ENCODE assay signal across 8 mouse cellular contexts in the genomic region with DNA sequence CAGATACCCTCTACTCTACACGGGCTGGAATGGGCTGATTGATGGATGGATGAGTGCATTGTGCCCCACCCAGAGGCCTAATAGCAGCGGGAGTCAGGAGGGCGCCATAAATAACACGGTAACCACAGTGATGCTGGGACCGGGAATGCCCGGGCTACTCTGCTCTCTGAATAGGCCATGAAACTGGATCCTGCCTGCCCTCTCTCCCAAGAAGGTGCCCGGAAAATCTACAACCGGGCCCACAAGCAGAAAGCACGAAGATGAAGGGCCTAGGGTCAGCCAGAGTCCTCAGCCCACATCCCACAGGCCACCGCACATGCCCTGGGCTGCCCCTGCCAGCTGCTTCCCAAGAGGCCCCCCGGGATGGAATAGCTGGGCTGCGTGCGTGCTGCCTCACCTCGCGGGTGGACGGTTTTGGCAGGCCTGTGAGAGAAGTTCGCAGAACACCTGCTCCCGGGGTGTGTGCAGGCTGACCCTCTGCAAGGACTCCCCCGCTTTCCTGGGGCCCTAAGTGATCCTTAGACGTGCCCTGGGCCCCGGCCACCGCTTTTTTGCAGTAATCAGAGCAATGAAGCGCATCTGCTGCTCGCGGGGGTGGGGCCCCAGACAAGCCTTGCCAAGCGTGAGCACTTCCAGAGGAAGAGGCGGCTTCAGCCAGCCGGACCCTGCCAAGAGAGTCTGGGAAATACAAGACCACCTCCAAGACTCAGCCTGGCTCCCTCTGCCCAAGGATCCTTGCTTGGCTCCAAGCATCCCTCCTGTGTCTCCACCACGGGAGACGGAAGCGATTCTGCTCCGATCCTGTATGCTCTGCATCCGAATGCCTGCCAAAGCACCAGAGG.
A peak's percentile ranks its signal among the peaks of the same experiment; 100 is the strongest.
DNase-seq lines count a peak whose midpoint lies in the region; ATAC-seq lines count a peak whose summit lies in the region.

No protein-coding gene starts in this region.

- H3K4me1 ChIP-seq in intestine, embryonic 16.5 days (ENCODE audit: control insufficient read depth, insufficient read depth, low read length) = peaks cover 9% of the 10 kb centered on the region
- peaks cover 8% of the 10 kb centered on the region; the same call in 1 of the 2 replicates for H3K4me1 ChIP-seq in stomach, embryonic 14.5 days (ENCODE audit: control insufficient read depth, insufficient read depth, low read length)

- peak; percentile 49 for DNase-seq in gastrocnemius, postnatal 14 days
- DNase-seq in gastrocnemius, adult 8-10 months (ENCODE audit: low spot score in 2 of 2) = no peak
- peak; percentile 11 for DNase-seq in urinary bladder, postnatal 14 days (ENCODE audit: low spot score)
- no peak for DNase-seq in urinary bladder, postnatal 36 days (ENCODE audit: low spot score in 2 of 2)
- no peak for DNase-seq in left cerebral cortex, adult 8-10 months (ENCODE audit: low spot score in 2 of 2)
- no peak for DNase-seq in cerebellum, adult 8-10 months

- no peak for ATAC-seq in intestine, embryonic 16.5 days
- no peak for ATAC-seq in stomach, embryonic 14.5 days (ENCODE audit: insufficient number of reproducible peaks, insufficient read depth, low FRiP score, low read depth)

- H3K9ac ChIP-seq in intestine, embryonic 16.5 days (ENCODE audit: low read depth, low read length) = peak overlapping the region; percentile 42
- H3K9ac ChIP-seq in stomach, embryonic 14.5 days (replicated peaks; ENCODE audit: low read depth, low read length) = no peak overlapping the region

- H3K9me3 ChIP-seq in intestine, embryonic 16.5 days (ENCODE audit: control insufficient read depth, low read length) = no peaks in the 10 kb centered on the region
- H3K9me3 ChIP-seq in stomach, embryonic 14.5 days (ENCODE audit: control insufficient read depth, low read depth, low read length) = 0 out of 2 replicates have a peak, but pooled peaks cover 3% of the 10 kb centered on the region

- peak overlapping the region; percentile 30; the same call in 1 of the 2 replicates for H3K4me2 ChIP-seq in intestine, embryonic 16.5 days (ENCODE audit: low read depth, low read length)
- peak overlapping the region; percentile 26 for H3K4me2 ChIP-seq in stomach, embryonic 14.5 days (replicated peaks; ENCODE audit: low read depth, low read length)

- intact Hi-C loops in gastrocnemius, postnatal 14 days (cut with DNase I; ENCODE audit: low total_unique reads) = no loop called here

- H3K4me3 ChIP-seq in intestine, embryonic 16.5 days (ENCODE audit: low read length) = no peak overlapping the region
- H3K4me3 ChIP-seq in stomach, embryonic 14.5 days (ENCODE audit: low read depth, low read length) = 0 out of 2 replicates have a peak overlapping the region, but pooled peaks have one; percentile 3

- WGBS in intestine, embryonic 16.5 days = 17% methylated on average over 33 of the region's 33 CpGs
- 15% methylated on average over 33 of the region's 33 CpGs for WGBS in stomach, embryonic 14.5 days

- no peak overlapping the region for H3K27ac ChIP-seq in intestine, embryonic 16.5 days (ENCODE audit: low read length)
- H3K27ac ChIP-seq in stomach, embryonic 14.5 days (ENCODE audit: low read length) = no peak overlapping the region

- peaks cover 7% of the 10 kb centered on the region for H3K27me3 ChIP-seq in intestine, embryonic 16.5 days (replicated peaks; ENCODE audit: control insufficient read depth, insufficient read depth, low read length)
- H3K27me3 ChIP-seq in stomach, embryonic 14.5 days (ENCODE audit: control insufficient read depth, insufficient read depth, low read length) = no peaks in the 10 kb centered on the region

- no peaks in the 10 kb centered on the region for H3K36me3 ChIP-seq in intestine, embryonic 16.5 days (ENCODE audit: control insufficient read depth, insufficient read depth, low read length)
- H3K36me3 ChIP-seq in stomach, embryonic 14.5 days (ENCODE audit: control insufficient read depth, insufficient read depth, low read length) = no peaks in the 10 kb centered on the region

Comparison
In these comparisons a context has a peak if more than half of its experiments do, and no peak if none do; other contexts are left out.
1. DNase-seq: peak in gastrocnemius, postnatal 14 days (single experiment) and urinary bladder, postnatal 14 days (single experiment); none in gastrocnemius, adult 8-10 months (0 of 2), urinary bladder, postnatal 36 days (0 of 2), left cerebral cortex, adult 8-10 months (0 of 2) and cerebellum, adult 8-10 months (single experiment).